Mouse (Mus musculus) CH12.LX (cell line): ENCODE measurements at regions not wholly inside any gene's neighbourhood (a gene's known extent, or its start where the extent isn't known, plus 50 kb on each side); places are given as distances from the start of the nearest gene placed in this dataset.

Experiments
- BHLHE40 ChIP-seq: IDR thresholded peaks from 2 replicates; pipeline ENCODE4 v1.6.1; 2011; ENCODE audit warnings: mild to moderate bottlenecking, low read depth, low read length, improper control_type of control experiment
- CTCF ChIP-seq, 2 experiments: IDR thresholded peaks in 1 of 2; conservative IDR thresholded peaks in 1 of 2; 2 replicates each; pipeline ENCODE4 v1.5.1; 2011 to 2012; ENCODE audit warnings: low read depth in 2 of 2, low read length in 2 of 2, improper control_type of control experiment in 1 of 2, inconsistent platforms in 1 of 2, mild to moderate bottlenecking in 1 of 2, moderate library complexity in 1 of 2
- EP300 ChIP-seq: IDR thresholded peaks from 2 replicates; pipeline ENCODE4 v1.6.1; 2011; ENCODE audit warnings: low read length, improper control_type of control experiment
- HCFC1 ChIP-seq: IDR thresholded peaks from 2 replicates; pipeline ENCODE4 v1.6.1; 2012; ENCODE audit warnings: low read depth, mild to moderate bottlenecking, inconsistent platforms, low read length, improper control_type of control experiment
- JUN ChIP-seq: IDR thresholded peaks from 2 replicates; pipeline ENCODE4 v1.6.1; 2011; ENCODE audit warnings: low read depth, mild to moderate bottlenecking, low read length, improper control_type of control experiment, moderate library complexity; ENCODE audit not compliant: insufficient read depth
- MAX ChIP-seq: IDR thresholded peaks from 2 replicates; pipeline ENCODE4 v1.6.1; 2011; ENCODE audit warnings: low read length, improper control_type of control experiment
- NRF1 ChIP-seq: IDR thresholded peaks from 2 replicates; pipeline ENCODE4 v1.6.1; 2014; ENCODE audit warnings: low read depth, mild to moderate bottlenecking, inconsistent platforms, low read length, improper control_type of control experiment, moderate library complexity
- POLR2A ChIP-seq: IDR thresholded peaks from 2 replicates; pipeline ENCODE4 v1.6.1; 2011; ENCODE audit warnings: low read depth, mild to moderate bottlenecking, improper control_type of control experiment, low read length
- RAD21 ChIP-seq: IDR thresholded peaks from 2 replicates; pipeline ENCODE4 v1.6.1; 2011; ENCODE audit warnings: low read depth, mild to moderate bottlenecking, low read length, improper control_type of control experiment, moderate library complexity
- SIN3A ChIP-seq: IDR thresholded peaks from 2 replicates; pipeline ENCODE4 v1.6.1; 2012; ENCODE audit warnings: low read length, improper control_type of control experiment, inconsistent platforms
- UBTF ChIP-seq: IDR thresholded peaks from 2 replicates; pipeline ENCODE4 v1.6.1; 2012; ENCODE audit warnings: low read depth, mild to moderate bottlenecking, inconsistent platforms, low read length, improper control_type of control experiment, moderate library complexity
- USF1 ChIP-seq: IDR thresholded peaks from 2 replicates; pipeline ENCODE4 v1.6.1; 2014; ENCODE audit warnings: low read depth, mild to moderate bottlenecking, inconsistent platforms, low read length, improper control_type of control experiment
- ZC3H11A ChIP-seq: IDR thresholded peaks from 2 replicates; pipeline ENCODE4 v1.6.1; 2012; ENCODE audit warnings: low read depth, mild to moderate bottlenecking, inconsistent platforms, low read length, improper control_type of control experiment
- ZNF384 ChIP-seq: IDR thresholded peaks from 2 replicates; pipeline ENCODE4 v1.6.1; 2012; ENCODE audit warnings: low read depth, low read length, improper control_type of control experiment, inconsistent platforms

GRCm38 (mm10) chr7:70512354-70512753, 145.8 kb upstream of the Nr2f2 start:
- TF ChIP-seq BHLHE40 (no peak), POLR2A (no peak), HCFC1 (no peak), ZC3H11A (no peak), EP300 (no peak), UBTF (no peak), CTCF (conservative IDR thresholded peaks at IDR 0.05 in 1 of 2, IDR thresholded peaks at IDR 0.05 in 1 of 2; ENCODE audit: low read depth in 2 of 2, low read length in 2 of 2) (no peak), USF1 (no peak), SIN3A (no peak), JUN (no peak), RAD21 (no peak), NRF1 (no peak), MAX (no peak), ZNF384 (no peak)
